Mouse (Mus musculus) small intestine, adult 2 months (tissue): ENCODE data around the gene Clmn. TPM values are rescaled to one million over a fixed set of nuclear protein-coding genes. Genes with fewer than 3 reads are reported as not detected.
"Not testable (repeated sequence)": the region's sequence is repeated elsewhere in the genome, so short reads cannot be mapped to it uniquely, and the experiment has no call there.

Source experiments
- H3K27ac ChIP-seq: fragments of 200-500 bp; 2 replicates; pipeline ENCODE4 v1.5.1; 2012; ENCODE audit warnings: low read depth, low read length, control low read depth, inconsistent platforms; ENCODE audit not compliant: insufficient read depth
- H3K27me3 ChIP-seq: fragments of 200-500 bp; 2 replicates; pipeline ENCODE4 v1.6.1; 2012; ENCODE audit warnings: mild to moderate bottlenecking, moderate library complexity, low read length, inconsistent platforms; ENCODE audit not compliant: control insufficient read depth, insufficient read depth
- H3K36me3 ChIP-seq: fragments of 200-500 bp; 2 replicates; pipeline ENCODE4 v1.6.1; 2012; ENCODE audit warnings: mild to moderate bottlenecking, low read length, control low read depth, inconsistent platforms; ENCODE audit not compliant: control insufficient read depth, insufficient read depth
- H3K4me1 ChIP-seq: fragments of 200-500 bp; 2 replicates; pipeline ENCODE4 v1.6.1; 2012; ENCODE audit warnings: low read length, inconsistent platforms, mixed read lengths; ENCODE audit not compliant: control insufficient read depth, insufficient read depth, insufficient read length
- H3K4me3 ChIP-seq: fragments of 200-500 bp; 2 replicates; pipeline ENCODE4 v1.5.1; 2012; ENCODE audit warnings: low read depth, mild to moderate bottlenecking, control low read depth, inconsistent platforms, low read length, moderate library complexity
- CTCF ChIP-seq: fragments of 200-500 bp; IDR thresholded peaks from 2 replicates; pipeline ENCODE4 v1.5.1; 2012; ENCODE audit warnings: low read depth, mild to moderate bottlenecking, control low read depth, inconsistent platforms, low read length, moderate library complexity, mixed read lengths; ENCODE audit not compliant: insufficient replicate concordance, insufficient read length; ENCODE audit errors: extremely low read depth
- POLR2A ChIP-seq: fragments of 200-500 bp; IDR thresholded peaks from 2 replicates; pipeline ENCODE4 v1.6.1; 2012; ENCODE audit warnings: low read depth, mild to moderate bottlenecking, control low read depth, inconsistent platforms, low read length, moderate library complexity
- WGBS: fragments of 180-500 bp; shearing (Covaris S2); methylation state at CpG from one replicate; pipeline ENCODE4 v1.1.7; 2018; 5-methylcytosine and 5-hydroxymethylcytosine counted together
- polyA plus RNA-seq: library from polyadenylated mRNA; depleted of rRNA; stranded (reverse); fragments of >200 nt; gene quantifications from 2 replicates; pipeline ENCODE4 v1.2.3, GENCODE M21; 2012; rRNA removed

The Clmn gene
- polyA plus RNA-seq, 1 experiment: 3.4 TPM

DNA sequence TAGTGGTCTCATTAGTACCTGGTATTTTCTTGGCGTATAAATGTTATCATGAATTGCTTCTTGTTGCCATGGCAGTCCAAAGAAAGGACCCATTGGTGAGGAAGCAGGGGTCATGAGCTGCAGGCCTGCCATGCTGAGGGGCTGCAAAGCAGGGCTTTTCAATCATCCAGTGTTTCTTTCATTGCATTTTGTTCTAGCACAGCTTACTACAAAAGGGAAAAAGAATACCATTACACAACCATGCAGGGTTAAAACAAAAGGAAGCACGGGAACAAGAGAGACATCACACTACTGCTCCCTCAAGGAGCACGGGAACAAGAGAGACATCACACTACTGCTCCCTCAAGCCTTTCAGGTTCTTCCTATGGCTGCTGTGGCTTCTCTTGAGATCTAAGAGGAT lies 133.1 kb downstream of the Clmn start:
- peaks cover 54% of the 10 kb centered on the region for H3K36me3 ChIP-seq
- no peaks in the 10 kb centered on the region for H3K4me1 ChIP-seq
- H3K4me3 ChIP-seq: no peak overlapping the region
- WGBS: 86% methylated on average over 3 of the region's 3 CpGs
- no peaks in the 10 kb centered on the region for H3K27me3 ChIP-seq
- no peak overlapping the region for H3K27ac ChIP-seq
- TF ChIP-seq CTCF (no peak), POLR2A (no peak)

DNA sequence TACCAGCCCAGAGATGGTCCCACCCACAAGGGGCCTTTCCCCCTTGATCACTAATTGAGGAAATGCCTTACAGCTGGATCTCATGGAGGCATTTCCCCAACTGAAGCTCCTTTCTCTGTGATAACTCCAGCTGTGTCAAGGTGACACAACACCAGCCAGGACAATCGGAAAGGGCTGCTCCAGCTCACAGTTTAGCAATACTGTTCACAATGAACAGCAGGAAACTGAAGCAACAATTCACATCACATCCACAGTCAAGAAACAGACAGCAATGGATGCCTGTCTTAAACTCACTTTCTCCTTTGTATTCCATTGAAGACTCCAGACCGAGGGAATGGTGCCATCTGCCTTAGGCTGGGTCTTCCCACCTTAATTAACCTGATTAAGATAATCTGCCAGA lies 138.4 kb downstream of the Clmn start:
- peaks cover 74% of the 10 kb centered on the region for H3K36me3 ChIP-seq
- H3K4me3 ChIP-seq: not testable (repeated sequence)
- WGBS: 83% methylated on average over 2 of the region's 2 CpGs

DNA sequence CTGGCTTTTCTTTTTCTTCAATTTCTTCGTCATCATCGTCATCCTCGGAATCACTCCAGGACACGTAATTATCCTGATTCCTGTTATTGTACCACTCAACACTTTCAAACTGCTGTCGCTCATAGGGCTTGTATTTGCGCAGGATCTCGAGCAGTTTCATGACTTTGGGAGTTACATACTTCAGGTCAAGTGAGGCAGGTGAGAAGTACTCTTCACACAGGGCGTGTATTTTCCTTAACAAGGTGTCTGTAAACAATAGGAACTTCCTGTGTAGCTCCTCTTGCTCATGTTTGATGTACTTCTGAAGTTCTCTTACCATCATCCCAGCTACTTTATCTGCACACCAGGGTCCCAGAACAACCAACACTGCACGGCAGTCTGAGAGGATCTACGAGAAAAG lies 142.8 kb downstream of the Clmn start:
- no peaks in the 10 kb centered on the region for H3K27me3 ChIP-seq
- no peak overlapping the region for H3K27ac ChIP-seq
- H3K36me3 ChIP-seq: peaks cover 47% of the 10 kb centered on the region
- WGBS: 92% methylated on average over 10 of the region's 10 CpGs
- no peaks in the 10 kb centered on the region for H3K4me1 ChIP-seq
- TF ChIP-seq POLR2A: no peak
- no peak for TF ChIP-seq CTCF
- no peak overlapping the region for H3K4me3 ChIP-seq

More for the DNA sequence above, 138.4 kb downstream of the Clmn start:
- H3K4me1 ChIP-seq, H3K27ac ChIP-seq, H3K27me3 ChIP-seq: not testable (repeated sequence)

DNA sequence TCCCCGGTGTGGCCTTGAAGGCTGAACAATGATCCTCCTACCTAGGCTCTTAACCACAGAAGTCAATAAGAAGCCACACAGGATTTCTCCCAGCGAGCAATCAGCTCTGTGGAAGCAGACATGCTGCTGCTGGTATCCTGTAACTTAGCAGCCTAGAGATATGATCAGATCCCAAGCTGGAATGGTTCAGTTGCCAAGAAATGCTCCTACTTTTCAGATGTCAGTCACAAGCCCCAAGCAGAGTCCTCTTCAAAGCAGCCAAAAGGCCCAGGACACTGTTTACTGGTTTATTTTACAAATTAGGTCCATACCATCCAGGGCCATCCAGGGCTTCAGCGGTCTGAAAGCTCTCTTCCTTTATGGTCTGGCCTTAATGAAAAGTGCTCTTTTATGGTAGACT lies 143.9 kb downstream of the Clmn start:
- 88% methylated on average over 3 of the region's 3 CpGs for WGBS
- Histone ChIP-seq H3K27ac (no peak overlapping the region), H3K4me1 (no peaks in the 10 kb centered on the region), H3K27me3 (no peaks in the 10 kb centered on the region), H3K4me3 (no peak overlapping the region), H3K36me3 (peaks cover 43% of the 10 kb centered on the region)
- TF ChIP-seq CTCF (no peak), POLR2A (no peak)

DNA sequence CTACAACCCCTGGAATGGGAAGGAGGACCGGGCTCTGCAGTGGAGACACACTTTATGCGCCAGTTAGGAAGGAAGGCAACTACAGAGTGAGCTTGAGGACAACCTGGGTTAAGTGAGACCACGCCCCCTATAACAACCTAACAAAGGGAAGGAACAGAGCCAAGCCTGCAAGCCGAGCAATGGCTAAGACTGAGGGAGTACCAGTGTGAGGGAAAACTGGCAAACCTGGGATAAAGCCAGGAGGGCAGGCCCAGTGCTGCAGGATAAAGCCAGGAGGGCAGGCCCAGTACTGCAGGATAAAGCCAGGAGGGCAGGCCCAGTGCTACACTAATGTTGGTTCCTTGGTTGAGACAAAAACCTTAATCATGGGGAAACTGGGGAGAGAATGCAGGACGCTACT lies 145.9 kb downstream of the Clmn start:
- 57% methylated on average over 5 of the region's 5 CpGs for WGBS
- no peak overlapping the region for H3K4me3 ChIP-seq
- peaks cover 44% of the 10 kb centered on the region for H3K36me3 ChIP-seq
- no peaks in the 10 kb centered on the region for H3K4me1 ChIP-seq
- no peak for TF ChIP-seq CTCF
- TF ChIP-seq POLR2A: no peak
- H3K27ac ChIP-seq: no peak overlapping the region
- no peaks in the 10 kb centered on the region for H3K27me3 ChIP-seq

DNA sequence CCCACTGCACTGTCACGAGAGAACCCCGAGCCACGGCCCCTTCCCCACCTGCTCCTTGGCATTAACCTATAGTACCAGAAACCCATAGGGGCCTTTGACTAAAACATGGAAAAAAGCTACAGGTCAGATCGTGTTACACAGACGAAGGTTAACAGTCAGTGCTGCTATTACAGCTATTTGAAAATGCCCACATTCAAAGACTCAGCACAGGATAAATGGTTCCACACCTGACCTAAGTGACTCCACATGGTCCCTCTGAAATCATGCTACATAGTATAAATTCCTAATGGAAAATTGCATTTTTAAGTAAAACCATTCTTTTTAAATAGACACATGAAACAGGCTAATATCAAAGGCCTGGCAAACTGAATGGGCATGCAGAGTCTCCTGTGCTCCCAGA lies 148.5 kb downstream of the Clmn start:
- no peak overlapping the region for H3K4me3 ChIP-seq
- no peaks in the 10 kb centered on the region for H3K4me1 ChIP-seq
- H3K27me3 ChIP-seq: no peaks in the 10 kb centered on the region
- H3K27ac ChIP-seq: no peak overlapping the region
- peaks cover 42% of the 10 kb centered on the region for H3K36me3 ChIP-seq
- TF ChIP-seq CTCF: no peak
- TF ChIP-seq POLR2A: no peak
- 95% methylated on average over 5 of the region's 5 CpGs for WGBS

DNA sequence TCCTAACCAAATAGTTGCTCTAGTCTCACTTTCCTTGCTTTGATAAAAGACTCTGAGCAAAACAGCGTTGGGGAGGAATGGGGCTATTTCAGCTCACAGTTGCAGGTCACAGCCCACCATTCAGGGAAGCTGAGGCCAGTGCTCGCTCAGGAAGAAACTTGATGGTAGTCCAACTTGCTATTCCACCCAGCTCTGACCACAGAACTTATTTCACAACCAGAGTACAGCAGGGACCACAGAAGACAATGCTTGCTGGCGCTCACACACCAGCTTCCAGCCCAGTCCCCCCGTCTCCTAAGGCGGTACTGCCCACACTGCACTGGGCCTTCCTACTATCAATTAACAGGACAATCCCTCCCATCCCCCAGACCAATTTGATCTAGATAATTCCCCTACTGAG lies 149.4 kb downstream of the Clmn start:
- WGBS: 93% methylated on average over 5 of the region's 5 CpGs
- no peak for TF ChIP-seq CTCF
- no peak for TF ChIP-seq POLR2A
- Histone ChIP-seq H3K36me3 (peaks cover 48% of the 10 kb centered on the region), H3K27me3 (no peaks in the 10 kb centered on the region), H3K27ac (no peak overlapping the region), H3K4me1 (no peaks in the 10 kb centered on the region), H3K4me3 (no peak overlapping the region)

Other genes with a start within 250 kb of the Clmn start
- 1.7 and 3.1 TPM in 2 replicates for gene Dicer1, start 113.1 kb downstream of the Clmn start, polyA plus RNA-seq
- 0.88 and 1.3 TPM in 2 replicates for gene Syne3, start 144.7 kb upstream of the Clmn start, polyA plus RNA-seq
- 74.3 and 82.0 TPM in 2 replicates for gene Glrx5, start 167.6 kb upstream of the Clmn start, polyA plus RNA-seq